Mouse (Mus musculus) intestine, postnatal 0 days (tissue): ENCODE measurements at regions not wholly inside any gene's neighbourhood (a gene's known extent, or its start where the extent isn't known, plus 50 kb on each side); places are given as distances from the start of the nearest gene placed in this dataset.

Source experiments
- ATAC-seq: fragments of 200-750 bp; cut with Nextera tagmentation; 2 replicates; pipeline ENCODE4 v1.8.0; 2017; ENCODE audit warnings: mild to moderate bottlenecking, moderate TSS enrichment, moderate library complexity
- H3K27ac ChIP-seq: fragments of 300-500 bp; sonication (generic); 2 replicates; pipeline ENCODE4 v1.5.1; 2014; ENCODE audit warnings: mild to moderate bottlenecking, low read depth, low read length, moderate library complexity
- H3K27me3 ChIP-seq: fragments of 300-500 bp; sonication (generic); replicated peaks from 2 replicates; pipeline ENCODE4 v1.6.1; 2014; ENCODE audit warnings: low read length, mixed read lengths; ENCODE audit not compliant: control insufficient read depth, insufficient read depth
- H3K36me3 ChIP-seq: fragments of 300-500 bp; sonication (generic); 2 replicates; pipeline ENCODE4 v1.6.1; 2014; ENCODE audit warnings: mild to moderate bottlenecking, moderate library complexity; ENCODE audit not compliant: control insufficient read depth, insufficient read depth
- H3K4me1 ChIP-seq: fragments of 300-500 bp; sonication (generic); replicated peaks from 2 replicates; pipeline ENCODE4 v1.6.1; 2014; ENCODE audit warnings: antibody characterized with exemption, low read length, mixed read lengths; ENCODE audit not compliant: control insufficient read depth, insufficient read depth
- H3K4me2 ChIP-seq: fragments of 300-500 bp; sonication (generic); replicated peaks from 2 replicates; pipeline ENCODE4 v1.6.1; 2014; ENCODE audit warnings: low read depth, mild to moderate bottlenecking, moderate library complexity
- H3K4me3 ChIP-seq: fragments of 300-500 bp; sonication (generic); 2 replicates; pipeline ENCODE4 v1.5.1; 2014; ENCODE audit warnings: low read depth, low read length
- H3K9ac ChIP-seq: fragments of 300-500 bp; sonication (generic); 2 replicates; pipeline ENCODE4 v1.6.1; 2014; ENCODE audit warnings: mild to moderate bottlenecking, low read depth, low read length
- H3K9me3 ChIP-seq: fragments of 300-500 bp; sonication (generic); 2 replicates; pipeline ENCODE4 v1.6.1; 2016; ENCODE audit warnings: mixed run types; ENCODE audit not compliant: control insufficient read depth
- CTCF ChIP-seq: sonication (generic); IDR thresholded peaks from 2 replicates; pipeline ENCODE4 v1.5.1; 2016; ENCODE audit warnings: low read depth, mild to moderate bottlenecking, control low read depth, antibody characterized with exemption, moderate library complexity
- WGBS: fragments of 180-500 bp; shearing (Covaris S2); extraction: QIAGEN DNeasy Blood & Tissue Kit; methylation state at CpG from one replicate; pipeline ENCODE4 v1.1.7; 2014; 5-methylcytosine and 5-hydroxymethylcytosine counted together

- H3K9ac ChIP-seq: no peak overlapping the region
- no peak overlapping the region for H3K4me2 ChIP-seq
- H3K9me3 ChIP-seq: no peaks in the 10 kb centered on the region
- H3K4me3 ChIP-seq: no peak overlapping the region
- 32% methylated on average over 14 of the region's 14 CpGs for WGBS
- H3K27me3 ChIP-seq: no peaks in the 10 kb centered on the region
- TF ChIP-seq CTCF: no peak
- H3K4me1 ChIP-seq: no peaks in the 10 kb centered on the region
- no peaks in the 10 kb centered on the region for H3K36me3 ChIP-seq
- H3K27ac ChIP-seq: no peak overlapping the region
- ATAC-seq: no peak
Observed at GRCm38 (mm10) chr9:89496729-89497398, 126.1 kb downstream of the Minar1 start.

- H3K36me3 ChIP-seq: no peaks in the 10 kb centered on the region
- no peak for TF ChIP-seq CTCF
- no peaks in the 10 kb centered on the region for H3K9me3 ChIP-seq
- H3K4me2 ChIP-seq: no peak overlapping the region
- H3K9ac ChIP-seq: no peak overlapping the region
- WGBS: 78% methylated on average over 4 of the region's 4 CpGs
- no peak overlapping the region for H3K27ac ChIP-seq
- no peaks in the 10 kb centered on the region for H3K4me1 ChIP-seq
- H3K4me3 ChIP-seq: no peak overlapping the region
- H3K27me3 ChIP-seq: no peaks in the 10 kb centered on the region
- no peak for ATAC-seq
Observed at GRCm38 (mm10) chr9:89487601-89488000, 135.3 kb downstream of the Minar1 start.

- no peak for ATAC-seq
- Histone ChIP-seq H3K36me3 (no peaks in the 10 kb centered on the region), H3K9me3 (no peaks in the 10 kb centered on the region), H3K27me3 (no peaks in the 10 kb centered on the region), H3K9ac (no peak overlapping the region), H3K4me3 (no peak overlapping the region), H3K27ac (no peak overlapping the region), H3K4me1 (no peaks in the 10 kb centered on the region), H3K4me2 (no peak overlapping the region)
- WGBS: 73% methylated on average over 3 of the region's 3 CpGs
- no peak for TF ChIP-seq CTCF
Observed at GRCm38 (mm10) chr9:89479406-89479805, 143.5 kb downstream of the Minar1 start.

- no peak for ATAC-seq
- Histone ChIP-seq H3K27me3 (no peaks in the 10 kb centered on the region), H3K9me3 (no peaks in the 10 kb centered on the region), H3K27ac (no peak overlapping the region), H3K4me2 (no peak overlapping the region), H3K9ac (no peak overlapping the region), H3K4me3 (no peak overlapping the region), H3K36me3 (no peaks in the 10 kb centered on the region), H3K4me1 (no peaks in the 10 kb centered on the region)
- peak; percentile 82 for TF ChIP-seq CTCF
- 32% methylated on average over 5 of the region's 5 CpGs for WGBS
Observed at GRCm38 (mm10) chr9:89461190-89461589, 161.7 kb downstream of the Minar1 start.

- H3K27me3 ChIP-seq: no peaks in the 10 kb centered on the region
- H3K36me3 ChIP-seq: no peaks in the 10 kb centered on the region
- TF ChIP-seq CTCF: no peak
- 74% methylated on average over 3 of the region's 3 CpGs for WGBS
- no peak overlapping the region for H3K9ac ChIP-seq
- ATAC-seq: no peak
- H3K27ac ChIP-seq: no peak overlapping the region
- no peaks in the 10 kb centered on the region for H3K4me1 ChIP-seq
- no peak overlapping the region for H3K4me2 ChIP-seq
- no peak overlapping the region for H3K4me3 ChIP-seq
- H3K9me3 ChIP-seq: no peaks in the 10 kb centered on the region
Observed at GRCm38 (mm10) chr9:89456666-89457065, 166.3 kb downstream of the Minar1 start.

GRCm38 (mm10) chr9:89449656-89450055, 173.3 kb downstream of the Minar1 start:
- Histone ChIP-seq H3K9me3 (no peaks in the 10 kb centered on the region), H3K4me3 (no peak overlapping the region), H3K9ac (no peak overlapping the region), H3K4me2 (no peak overlapping the region), H3K27me3 (no peaks in the 10 kb centered on the region), H3K27ac (no peak overlapping the region), H3K4me1 (no peaks in the 10 kb centered on the region), H3K36me3 (no peaks in the 10 kb centered on the region)
- 72% methylated on average over 6 of the region's 6 CpGs for WGBS
- no peak for ATAC-seq
- TF ChIP-seq CTCF: no peak
